Mouse (Mus musculus): ENCODE measurements at regions not wholly inside any gene's neighbourhood (a gene's known extent, or its start where the extent isn't known, plus 50 kb on each side); places are given as distances from the start of the nearest gene placed in this dataset.

- H3K27ac ChIP-seq (ENCODE audit: control insufficient read depth, insufficient read depth, low read length): no peak overlapping the region
- H3K4me3 ChIP-seq (ENCODE audit: control insufficient read depth, insufficient read depth, low read length): no peak overlapping the region
- H3K36me3 ChIP-seq (ENCODE audit: control insufficient read depth, insufficient read depth, low read length): no peaks in the 10 kb centered on the region
- no peaks in the 10 kb centered on the region for H3K27me3 ChIP-seq (ENCODE audit: control insufficient read depth, insufficient read depth, low read length)
- DNase-seq: no peak
- H3K4me1 ChIP-seq (replicated peaks; ENCODE audit: control insufficient read depth, insufficient read depth, low read length): no peaks in the 10 kb centered on the region
- TF ChIP-seq CTCF (IDR thresholded peaks at IDR 0.05; ENCODE audit: borderline replicate concordance, control insufficient read depth, extremely low read depth, insufficient read depth, low read length, poor library complexity): no peak
- no peak for TF ChIP-seq POLR2A (IDR thresholded peaks at IDR 0.05; ENCODE audit: control insufficient read depth, extremely low read depth, insufficient read depth, low read length, poor library complexity)
- 95% methylated on average over 10 of the region's 10 CpGs for WGBS
These were observed 518.3 kb upstream of the Adgrl2 start for GRCm38 (mm10) chr3:149508671-149509070.

- DNase-seq: no peak
- no peak overlapping the region for H3K27ac ChIP-seq (ENCODE audit: control insufficient read depth, insufficient read depth, low read length)
- H3K4me3 ChIP-seq (ENCODE audit: control insufficient read depth, insufficient read depth, low read length): no peak overlapping the region
- 90% methylated on average over 9 of the region's 9 CpGs for WGBS
- TF ChIP-seq POLR2A (IDR thresholded peaks at IDR 0.05; ENCODE audit: control insufficient read depth, extremely low read depth, insufficient read depth, low read length, poor library complexity): no peak
- no peak for TF ChIP-seq CTCF (IDR thresholded peaks at IDR 0.05; ENCODE audit: borderline replicate concordance, control insufficient read depth, extremely low read depth, insufficient read depth, low read length, poor library complexity)
- no peaks in the 10 kb centered on the region for H3K27me3 ChIP-seq (ENCODE audit: control insufficient read depth, insufficient read depth, low read length)
- no peaks in the 10 kb centered on the region for H3K36me3 ChIP-seq (ENCODE audit: control insufficient read depth, insufficient read depth, low read length)
- H3K4me1 ChIP-seq (replicated peaks; ENCODE audit: control insufficient read depth, insufficient read depth, low read length): no peaks in the 10 kb centered on the region
These were observed 515.3 kb upstream of the Adgrl2 start for GRCm38 (mm10) chr3:149505692-149506091.

GRCm38 (mm10) chr3:149503992-149504391 is 513.6 kb upstream of the Adgrl2 start:
- H3K4me3 ChIP-seq (ENCODE audit: control insufficient read depth, insufficient read depth, low read length): no peak overlapping the region
- no peak for TF ChIP-seq POLR2A (IDR thresholded peaks at IDR 0.05; ENCODE audit: control insufficient read depth, extremely low read depth, insufficient read depth, low read length, poor library complexity)
- no peak for TF ChIP-seq CTCF (IDR thresholded peaks at IDR 0.05; ENCODE audit: borderline replicate concordance, control insufficient read depth, extremely low read depth, insufficient read depth, low read length, poor library complexity)
- no peaks in the 10 kb centered on the region for H3K4me1 ChIP-seq (replicated peaks; ENCODE audit: control insufficient read depth, insufficient read depth, low read length)
- no peak overlapping the region for H3K27ac ChIP-seq (ENCODE audit: control insufficient read depth, insufficient read depth, low read length)
- DNase-seq: no peak
- H3K36me3 ChIP-seq (ENCODE audit: control insufficient read depth, insufficient read depth, low read length): no peaks in the 10 kb centered on the region
- 95% methylated on average over 2 of the region's 2 CpGs for WGBS
- H3K27me3 ChIP-seq (ENCODE audit: control insufficient read depth, insufficient read depth, low read length): no peaks in the 10 kb centered on the region

- H3K27me3 ChIP-seq (ENCODE audit: control insufficient read depth, insufficient read depth, low read length): no peaks in the 10 kb centered on the region
- no peak for TF ChIP-seq POLR2A (IDR thresholded peaks at IDR 0.05; ENCODE audit: control insufficient read depth, extremely low read depth, insufficient read depth, low read length, poor library complexity)
- TF ChIP-seq CTCF (IDR thresholded peaks at IDR 0.05; ENCODE audit: borderline replicate concordance, control insufficient read depth, extremely low read depth, insufficient read depth, low read length, poor library complexity): no peak
- H3K27ac ChIP-seq (ENCODE audit: control insufficient read depth, insufficient read depth, low read length): no peak overlapping the region
- H3K36me3 ChIP-seq (ENCODE audit: control insufficient read depth, insufficient read depth, low read length): no peaks in the 10 kb centered on the region
- DNase-seq: no peak
- WGBS: 91% methylated on average over 3 of the region's 3 CpGs
- H3K4me3 ChIP-seq (ENCODE audit: control insufficient read depth, insufficient read depth, low read length): no peak overlapping the region
- H3K4me1 ChIP-seq (replicated peaks; ENCODE audit: control insufficient read depth, insufficient read depth, low read length): no peaks in the 10 kb centered on the region
These were observed 509.8 kb upstream of the Adgrl2 start for GRCm38 (mm10) chr3:149500130-149500529.

- DNase-seq: no peak
- 38% methylated on average over 1 of the region's 1 CpGs for WGBS
- no peak overlapping the region for H3K4me3 ChIP-seq (ENCODE audit: control insufficient read depth, insufficient read depth, low read length)
- TF ChIP-seq CTCF (IDR thresholded peaks at IDR 0.05; ENCODE audit: borderline replicate concordance, control insufficient read depth, extremely low read depth, insufficient read depth, low read length, poor library complexity): no peak
- H3K27ac ChIP-seq (ENCODE audit: control insufficient read depth, insufficient read depth, low read length): no peak overlapping the region
- H3K27me3 ChIP-seq (ENCODE audit: control insufficient read depth, insufficient read depth, low read length): no peaks in the 10 kb centered on the region
- H3K4me1 ChIP-seq (replicated peaks; ENCODE audit: control insufficient read depth, insufficient read depth, low read length): no peaks in the 10 kb centered on the region
- H3K36me3 ChIP-seq (ENCODE audit: control insufficient read depth, insufficient read depth, low read length): no peaks in the 10 kb centered on the region
These were observed 508.4 kb upstream of the Adgrl2 start for GRCm38 (mm10) chr3:149498765-149499164.

- 63% methylated on average over 10 of the region's 10 CpGs for WGBS
- DNase-seq: no peak
- TF ChIP-seq CTCF (IDR thresholded peaks at IDR 0.05; ENCODE audit: borderline replicate concordance, control insufficient read depth, extremely low read depth, insufficient read depth, low read length, poor library complexity): no peak
- TF ChIP-seq POLR2A (IDR thresholded peaks at IDR 0.05; ENCODE audit: control insufficient read depth, extremely low read depth, insufficient read depth, low read length, poor library complexity): no peak
- no peaks in the 10 kb centered on the region for H3K27me3 ChIP-seq (ENCODE audit: control insufficient read depth, insufficient read depth, low read length)
- H3K36me3 ChIP-seq (ENCODE audit: control insufficient read depth, insufficient read depth, low read length): no peaks in the 10 kb centered on the region
- H3K4me3 ChIP-seq (ENCODE audit: control insufficient read depth, insufficient read depth, low read length): no peak overlapping the region
- H3K4me1 ChIP-seq (replicated peaks; ENCODE audit: control insufficient read depth, insufficient read depth, low read length): no peaks in the 10 kb centered on the region
- H3K27ac ChIP-seq (ENCODE audit: control insufficient read depth, insufficient read depth, low read length): no peak overlapping the region
These were observed 506.6 kb upstream of the Adgrl2 start for GRCm38 (mm10) chr3:149496829-149497471.

GRCm38 (mm10) chr3:149496122-149496521 is 505.8 kb upstream of the Adgrl2 start:
- DNase-seq: no peak
- TF ChIP-seq POLR2A (IDR thresholded peaks at IDR 0.05; ENCODE audit: control insufficient read depth, extremely low read depth, insufficient read depth, low read length, poor library complexity): no peak
- TF ChIP-seq CTCF (IDR thresholded peaks at IDR 0.05; ENCODE audit: borderline replicate concordance, control insufficient read depth, extremely low read depth, insufficient read depth, low read length, poor library complexity): no peak
- H3K27ac ChIP-seq (ENCODE audit: control insufficient read depth, insufficient read depth, low read length): no peak overlapping the region
- H3K4me1 ChIP-seq (replicated peaks; ENCODE audit: control insufficient read depth, insufficient read depth, low read length): no peaks in the 10 kb centered on the region
- H3K27me3 ChIP-seq (ENCODE audit: control insufficient read depth, insufficient read depth, low read length): no peaks in the 10 kb centered on the region
- H3K4me3 ChIP-seq (ENCODE audit: control insufficient read depth, insufficient read depth, low read length): no peak overlapping the region
- H3K36me3 ChIP-seq (ENCODE audit: control insufficient read depth, insufficient read depth, low read length): no peaks in the 10 kb centered on the region
- 94% methylated on average over 2 of the region's 2 CpGs for WGBS

All from thymus, adult 2 months (tissue).